Mouse (Mus musculus): ENCODE data around the gene Chia1.
"Not testable (repeated sequence)": the region's sequence is repeated elsewhere in the genome, so short reads cannot be mapped to it uniquely, and the experiment has no call there.

Gene Chia1

GRCm38 (mm10) chr3:106112929-106113328, at the start of gene Chia1:
TSS of gene Chia1 (plus strand) at chr3:106113229.
- DNase-seq, result no peak

DNA sequence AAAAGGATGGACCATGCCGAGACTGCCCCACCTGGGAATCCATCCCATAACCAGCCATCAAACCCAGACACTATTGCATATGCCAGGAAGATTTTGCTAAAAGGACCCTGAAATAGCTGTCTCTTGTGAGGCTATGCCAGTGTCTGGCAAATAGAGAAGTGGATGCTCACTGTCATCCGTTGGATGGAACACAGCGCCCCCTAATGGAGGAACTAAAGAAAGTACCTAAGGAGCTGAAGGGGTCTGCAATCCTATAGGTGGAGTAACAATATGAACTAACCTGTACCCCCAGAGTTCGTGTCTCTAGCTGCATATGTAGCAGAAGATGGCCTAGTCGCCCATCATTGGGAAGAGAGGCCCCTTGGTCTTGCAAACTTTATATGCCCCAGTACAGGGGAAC, 45.3 kb upstream of the Chia1 start:
- DNase-seq, result not testable (repeated sequence)

DNA sequence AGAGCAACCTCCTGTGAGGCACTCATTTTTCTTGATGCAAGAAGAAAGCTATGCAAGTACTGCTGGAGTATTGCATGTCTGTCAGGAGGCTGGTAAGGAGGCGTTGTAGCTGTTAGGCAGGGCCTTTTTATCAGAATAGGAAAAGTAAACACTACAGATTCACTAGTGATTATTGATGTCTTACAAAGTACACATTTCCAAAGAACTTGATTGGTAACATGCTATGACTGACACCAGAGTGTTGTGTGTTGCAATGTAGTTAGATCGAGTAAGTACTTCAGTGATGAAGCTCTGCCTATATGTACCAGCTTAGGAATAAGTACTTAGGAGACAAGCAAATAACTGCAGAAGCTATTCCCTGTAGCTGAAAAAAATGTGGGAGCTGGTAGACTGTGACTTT, 42.0 kb upstream of the Chia1 start:
- no peak for DNase-seq

GRCm38 (mm10) chr3:106074824-106075223, 38.2 kb upstream of the Chia1 start:
- no peak for DNase-seq

- DNase-seq, result no peak
Observed at GRCm38 (mm10) chr3:106126999-106127398, 14.0 kb downstream of the Chia1 start.

GRCm38 (mm10) chr3:106128807-106129493, 15.9 kb downstream of the Chia1 start:
- DNase-seq, result no peak

DNA sequence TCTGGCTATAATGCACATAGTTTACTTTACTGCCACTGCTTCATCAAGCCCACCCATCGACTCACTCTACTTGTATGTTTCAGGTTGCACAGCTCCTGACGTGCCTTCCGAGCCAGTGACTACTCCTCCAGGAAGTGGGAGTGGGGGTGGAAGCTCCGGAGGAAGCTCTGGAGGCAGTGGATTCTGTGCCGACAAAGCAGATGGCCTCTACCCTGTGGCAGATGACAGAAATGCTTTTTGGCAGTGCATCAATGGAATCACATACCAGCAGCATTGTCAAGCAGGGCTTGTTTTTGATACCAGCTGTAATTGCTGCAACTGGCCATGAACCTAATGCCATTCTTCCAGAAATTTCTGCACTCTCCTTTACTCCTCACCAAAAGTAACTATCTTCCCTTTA, 18.7 kb downstream of the Chia1 start:
- peak; percentile 39 for DNase-seq

DNA sequence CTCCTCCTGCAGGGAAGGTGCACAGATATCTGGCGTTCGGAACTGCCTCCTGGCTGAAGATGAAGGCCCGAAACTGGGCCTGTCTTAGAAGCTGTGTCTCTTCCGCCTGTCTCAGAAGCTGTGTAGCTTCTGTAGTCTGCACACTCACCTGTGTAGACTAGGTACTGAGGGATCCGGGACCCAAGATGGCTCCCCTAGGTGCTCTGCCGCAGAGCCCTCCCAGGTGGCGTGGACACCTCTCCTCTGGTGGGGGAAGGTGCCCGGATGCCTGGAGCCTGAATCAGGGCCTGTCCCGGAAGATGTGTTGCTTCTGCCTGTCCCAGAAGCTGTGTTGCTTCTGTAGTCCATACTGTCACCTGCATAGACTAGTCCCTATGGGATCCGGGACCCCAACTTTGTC, 31.1 kb downstream of the Chia1 start:
- no peak for DNase-seq

DNA sequence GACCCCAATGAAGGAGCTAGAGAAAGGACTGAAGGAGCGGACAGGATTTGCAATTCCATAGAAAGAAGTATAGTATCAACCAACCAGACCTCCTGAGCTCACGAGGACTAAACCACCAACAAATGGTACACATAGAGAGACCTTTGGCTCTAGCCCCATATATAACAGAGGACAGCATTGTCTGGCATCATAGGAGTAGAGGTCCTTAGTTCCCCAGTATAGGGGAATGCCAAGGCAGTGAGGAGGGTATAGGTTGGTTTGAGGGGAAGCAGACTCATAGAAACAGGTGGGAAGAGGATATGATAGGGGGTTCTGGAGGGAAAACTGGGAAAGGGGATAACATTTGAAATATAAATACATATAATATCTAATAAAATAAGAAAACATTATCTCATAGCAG, 41.4 kb downstream of the Chia1 start:
- DNase-seq, result no peak

DNA sequence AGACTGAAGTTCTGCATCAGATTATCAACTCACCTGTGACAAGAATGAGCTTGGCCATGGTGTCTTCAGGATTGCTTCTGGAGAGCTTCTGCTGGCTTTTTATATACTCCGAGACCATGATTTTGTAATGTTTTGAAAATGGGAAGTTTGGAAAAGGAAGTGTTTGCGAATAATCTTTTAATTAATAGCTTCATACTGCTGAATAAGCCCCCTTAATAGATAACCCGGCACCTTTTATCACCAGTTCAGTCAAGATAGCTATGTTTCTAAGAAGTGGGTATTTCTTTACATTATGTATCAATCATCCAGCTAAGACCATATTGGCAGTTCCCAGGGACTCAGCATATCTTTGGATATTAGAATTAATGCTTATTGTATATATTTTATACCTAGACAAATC, 54.4 kb downstream of the Chia1 start, which contains the start of gene Chil3:
Chil3 (minus strand) TSS at position 101 of the 400 bp plus-strand sequence.
- DNase-seq, result no peak

GRCm38 (mm10) chr3:106170522-106171053, 57.6 kb downstream of the Chia1 start:
- no peak for DNase-seq

DNA sequence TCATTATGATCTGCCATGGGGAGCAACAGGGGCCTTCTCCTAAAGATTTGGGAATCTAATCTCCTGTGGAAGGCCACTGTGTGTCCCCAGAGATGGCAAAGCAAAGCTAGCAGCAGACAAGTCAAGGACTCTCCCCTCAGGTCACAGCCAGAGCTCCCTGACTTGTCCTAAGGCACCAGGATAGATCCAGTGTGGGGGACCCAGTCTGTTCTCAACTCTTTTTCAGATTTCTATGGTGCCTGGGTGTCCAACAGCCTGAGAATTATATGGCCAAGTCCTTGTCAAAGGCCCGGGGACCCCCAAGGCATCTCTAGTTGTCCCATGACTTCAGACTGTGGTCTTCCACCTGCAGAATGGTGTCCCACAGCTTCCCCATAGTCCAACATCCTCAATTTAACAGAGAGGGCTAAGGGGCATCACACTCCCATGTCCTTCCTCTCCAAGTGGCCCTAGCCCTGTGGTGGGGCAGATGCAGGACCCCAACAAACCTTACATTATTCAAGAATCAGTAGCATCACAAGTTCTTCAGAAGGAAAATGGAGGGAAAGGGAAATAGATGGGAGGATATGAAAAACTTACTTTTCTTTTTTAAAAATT, 58.2 kb downstream of the Chia1 start:
- no peak for DNase-seq

- DNase-seq, result not testable (repeated sequence)
Observed at GRCm38 (mm10) chr3:106172506-106172905, 59.5 kb downstream of the Chia1 start.

GRCm38 (mm10) chr3:106174971-106175370, 61.9 kb downstream of the Chia1 start:
- not testable (repeated sequence) for DNase-seq

GRCm38 (mm10) chr3:106177509-106178189, 64.6 kb downstream of the Chia1 start:
- no peak for DNase-seq
